Mouse (Mus musculus) heart, adult 2 months (tissue): ENCODE results near the gene Ddx27. TPM values are rescaled to one million over a fixed set of nuclear protein-coding genes. Genes with fewer than 3 reads are reported as not detected.

Experiments
- DNase-seq, 2 experiments: peaks; one replicate each; pipeline ENCODE4 v3.0.0; 2021
- H3K27ac ChIP-seq: fragments of 200-600 bp; 2 replicates; pipeline ENCODE4 v1.8.1; 2022
- H3K27me3 ChIP-seq: fragments of 200-500 bp; 2 replicates; pipeline ENCODE4 v1.6.1; 2012; ENCODE audit warnings: mild to moderate bottlenecking, low read length, inconsistent platforms, mixed read lengths; ENCODE audit not compliant: control insufficient read depth, insufficient read depth
- H3K36me3 ChIP-seq: fragments of 200-500 bp; 2 replicates; pipeline ENCODE4 v1.6.1; 2012; ENCODE audit warnings: low read length, inconsistent platforms; ENCODE audit not compliant: control insufficient read depth, insufficient read depth
- H3K4me1 ChIP-seq: fragments of 200-500 bp; 2 replicates; pipeline ENCODE4 v1.6.1; 2011; ENCODE audit warnings: low read length; ENCODE audit not compliant: control insufficient read depth, insufficient read depth
- H3K4me3 ChIP-seq: fragments of 200-600 bp; 2 replicates; pipeline ENCODE4 v1.8.1; 2022
- H3K79me2 ChIP-seq: fragments of 200-500 bp; replicated peaks from 2 replicates; pipeline ENCODE4 v1.6.1; 2012; ENCODE audit warnings: mild to moderate bottlenecking, inconsistent platforms, low read length, moderate library complexity, mixed read lengths; ENCODE audit not compliant: control insufficient read depth, insufficient read depth
- H3K9ac ChIP-seq: fragments of 200-500 bp; 2 replicates; pipeline ENCODE4 v1.6.1; 2012; ENCODE audit warnings: low read depth, mild to moderate bottlenecking, control low read depth, inconsistent platforms, low read length, mixed read lengths
- CTCF ChIP-seq: fragments of 200-600 bp; IDR thresholded peaks from 2 replicates; pipeline ENCODE4 v1.8.1; 2022; ENCODE audit warnings: antibody characterized with exemption, mild to moderate bottlenecking, moderate library complexity
- EP300 ChIP-seq: fragments of 200-500 bp; IDR thresholded peaks from 2 replicates; pipeline ENCODE4 v1.6.1; 2011; ENCODE audit warnings: low read depth, low read length, control low read depth; ENCODE audit not compliant: insufficient read depth
- POLR2A ChIP-seq: fragments of 200-500 bp; IDR thresholded peaks from 2 replicates; pipeline ENCODE4 v1.6.1; 2011; ENCODE audit warnings: mild to moderate bottlenecking, low read depth, low read length, control low read depth; ENCODE audit not compliant: insufficient read depth
- WGBS: fragments of 180-500 bp; shearing (Covaris S2); methylation state at CpG from one replicate; pipeline ENCODE4 v1.1.7; 2018; 5-methylcytosine and 5-hydroxymethylcytosine counted together
- intact Hi-C: fragments of 180-260 bp; cut with DNase I; formaldehyde crosslinking; loops from one replicate; pipeline ENCODE4 v1.15.1; 2025
- polyA plus RNA-seq: library from polyadenylated mRNA; depleted of rRNA; stranded (reverse); fragments of >200 nt; gene quantifications from 2 replicates; pipeline ENCODE4 v1.2.3, GENCODE M21; 2012
- total RNA-seq, 2 experiments: library from RNA; stranded (reverse); gene quantifications; 2 replicates each; pipeline ENCODE4 v1.2.3; 2021

Ddx27 gene
- total and polyA plus RNA-seq, 3 experiments = 6.9 to 11.3 (median 10.9) TPM

GRCm38 (mm10) chr2:167070341-167070740 lies 55.3 kb downstream of the Ddx27 start:
- 37% methylated on average over 6 of the region's 6 CpGs for WGBS
- H3K9ac ChIP-seq = no peak overlapping the region
- TF ChIP-seq EP300 = no peak
- TF ChIP-seq POLR2A = no peak
- no peak for TF ChIP-seq CTCF
- no peaks in the 10 kb centered on the region for H3K27me3 ChIP-seq
- peaks cover 2% of the 10 kb centered on the region; the same call in 1 of the 2 replicates for H3K36me3 ChIP-seq
- H3K4me1 ChIP-seq = peaks cover 1% of the 10 kb centered on the region; the same call in 1 of the 2 replicates
- no peak overlapping the region for H3K27ac ChIP-seq
- DNase-seq = no peak
- no peak overlapping the region for H3K4me3 ChIP-seq
- no peaks in the 10 kb centered on the region for H3K79me2 ChIP-seq
- intact Hi-C loops = no loop called here

GRCm38 (mm10) chr2:167071266-167071640 lies 56.3 kb downstream of the Ddx27 start:
- Histone ChIP-seq H3K36me3 (no peaks in the 10 kb centered on the region), H3K27me3 (no peaks in the 10 kb centered on the region), H3K9ac (peak overlapping the region; percentile 4; the same call in 1 of the 2 replicates), H3K4me1 (peaks cover 1% of the 10 kb centered on the region; the same call in 1 of the 2 replicates), H3K79me2 (no peaks in the 10 kb centered on the region), H3K27ac (peak overlapping the region; percentile 45; the same call in 1 of the 2 replicates), H3K4me3 (peak overlapping the region; percentile 65)
- 13% methylated on average over 12 of the region's 12 CpGs for WGBS
- TF ChIP-seq EP300 (no peak), CTCF (no peak), POLR2A (no peak)
- intact Hi-C loops = no loop called here
- DNase-seq = no peak

GRCm38 (mm10) chr2:167071641-167072601 lies 56.9 kb downstream of the Ddx27 start:
- intact Hi-C loops = loop anchor here (1.0 to 2.0 kb wide), 3 partner anchors 40 to 207 kb away; no protein-coding TSS in a partner anchor
- Histone ChIP-seq H3K4me1 (peaks cover 1% of the 10 kb centered on the region; the same call in 1 of the 2 replicates), H3K79me2 (no peaks in the 10 kb centered on the region), H3K9ac (peak overlapping the region; percentile 58), H3K4me3 (peak overlapping the region; percentile 65), H3K27me3 (no peaks in the 10 kb centered on the region), H3K27ac (peak overlapping the region; percentile 45; the same call in 1 of the 2 replicates), H3K36me3 (no peaks in the 10 kb centered on the region)
- peak; percentile 92 to 95 for DNase-seq
- WGBS = 7% methylated on average over 22 of the region's 22 CpGs
- peak; percentile 98 for TF ChIP-seq EP300
- peak; percentile 19 for TF ChIP-seq POLR2A
- TF ChIP-seq CTCF = no peak

GRCm38 (mm10) chr2:167074587-167074986 lies 59.6 kb downstream of the Ddx27 start:
- WGBS = 88% methylated on average over 5 of the region's 5 CpGs
- no peaks in the 10 kb centered on the region; the same call in 1 of the 2 replicates for H3K36me3 ChIP-seq
- no peak for DNase-seq
- no peak overlapping the region for H3K4me3 ChIP-seq
- H3K27ac ChIP-seq = no peak overlapping the region
- H3K27me3 ChIP-seq = no peaks in the 10 kb centered on the region
- no peak overlapping the region for H3K9ac ChIP-seq
- no peak for TF ChIP-seq CTCF
- no peak for TF ChIP-seq EP300
- no peak for TF ChIP-seq POLR2A
- peaks cover 8% of the 10 kb centered on the region for H3K4me1 ChIP-seq
- intact Hi-C loops = no loop called here
- H3K79me2 ChIP-seq = no peaks in the 10 kb centered on the region

DNA sequence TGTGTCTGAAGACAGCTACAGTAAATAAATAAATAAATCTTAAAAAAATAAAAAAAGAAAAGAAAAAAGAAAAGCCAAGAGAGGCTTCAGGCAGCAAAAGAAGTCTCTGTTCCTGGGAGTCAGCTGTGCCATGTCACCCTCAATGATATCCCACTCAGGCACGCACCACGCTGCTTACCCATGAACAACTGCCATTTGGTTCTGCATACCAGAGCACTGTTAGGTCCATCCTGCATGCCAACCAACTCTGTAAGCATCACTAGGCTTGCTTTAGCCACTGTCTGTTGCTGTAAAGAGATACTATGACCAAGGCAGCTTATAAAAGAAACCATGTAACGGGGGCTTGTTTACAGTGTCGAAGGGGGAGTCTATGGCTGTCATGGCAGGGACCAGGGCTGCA lies 61.4 kb downstream of the Ddx27 start:
- WGBS = 95% methylated on average over 4 of the region's 4 CpGs
- H3K4me3 ChIP-seq = no peak overlapping the region
- DNase-seq = no peak
- H3K27ac ChIP-seq = no peak overlapping the region
- intact Hi-C loops = no loop called here
- H3K27me3 ChIP-seq = no peaks in the 10 kb centered on the region
- H3K79me2 ChIP-seq = no peaks in the 10 kb centered on the region
- H3K36me3 ChIP-seq = no peaks in the 10 kb centered on the region; the same call in 1 of the 2 replicates
- no peak for TF ChIP-seq EP300
- TF ChIP-seq CTCF = no peak
- no peak for TF ChIP-seq POLR2A
- H3K4me1 ChIP-seq = peaks cover 9% of the 10 kb centered on the region
- no peak overlapping the region for H3K9ac ChIP-seq

DNA sequence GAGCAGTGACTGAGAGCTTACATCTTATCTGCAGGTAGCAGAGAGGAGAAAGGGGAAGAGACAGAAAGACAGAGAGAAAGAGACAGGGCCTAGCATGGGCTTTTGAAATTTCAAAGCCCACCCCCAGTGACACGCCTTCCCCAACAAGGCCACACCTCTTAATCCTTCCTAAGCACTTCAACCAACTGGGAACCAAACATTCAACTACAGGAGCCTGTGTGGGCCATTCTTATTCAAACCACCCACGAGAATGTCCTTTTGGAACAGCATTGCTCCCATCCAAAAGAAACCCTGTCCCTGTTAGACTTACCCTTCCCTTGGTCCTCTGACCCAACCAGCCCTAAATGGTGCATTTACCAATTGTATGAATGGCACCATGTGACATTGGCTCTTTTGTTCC lies 61.8 kb downstream of the Ddx27 start:
- Histone ChIP-seq H3K27me3 (no peaks in the 10 kb centered on the region), H3K36me3 (no peaks in the 10 kb centered on the region; the same call in 1 of the 2 replicates), H3K79me2 (no peaks in the 10 kb centered on the region), H3K9ac (no peak overlapping the region), H3K4me3 (no peak overlapping the region), H3K4me1 (peaks cover 9% of the 10 kb centered on the region), H3K27ac (no peak overlapping the region)
- no peak for TF ChIP-seq EP300
- TF ChIP-seq CTCF = no peak
- no peak for TF ChIP-seq POLR2A
- no peak for DNase-seq
- WGBS = 83% methylated on average over 2 of the region's 2 CpGs
- intact Hi-C loops = no loop called here
